ENCODE assay signal across 12 mouse cellular contexts in genomic region chr2:169100516-169100915, GRCm38 (mm10).
"Had no signal": no experiment of that assay in that cellular context is flagged by ENCODE, and none has a peak within 500 bp of the region (broad histone marks: within the 10 kb centered on the region; RNA-seq: fewer than 3 reads in every experiment).

No protein-coding gene starts in this region.

- DNase-seq: layer of hippocampus, adult 9-11 months; lung, adult 2 months; lung, postnatal 36 days; midbrain, embryonic 14.5 days; right cerebral cortex, adult 18-20 months; thymus, adult 18-20 months; thymus, postnatal 14 days had no signal

- H3K9me3 ChIP-seq: intestine, embryonic 15.5 days; liver, embryonic 15.5 days had no signal

- H3K27ac ChIP-seq: intestine, embryonic 15.5 days; kidney, postnatal 0 days; liver, embryonic 15.5 days; neural tube, embryonic 15.5 days had no signal

- H3K9ac ChIP-seq: intestine, embryonic 15.5 days; liver, embryonic 15.5 days; neural tube, embryonic 15.5 days had no signal

- H3K4me1 ChIP-seq: intestine, embryonic 15.5 days; liver, embryonic 15.5 days had no signal

- H3K4me3 ChIP-seq: intestine, embryonic 15.5 days; liver, embryonic 15.5 days; myocyte; neural tube, embryonic 15.5 days had no signal

- H3K36me3 ChIP-seq: intestine, embryonic 15.5 days; liver, embryonic 15.5 days; neural tube, embryonic 15.5 days had no signal

- H3K27me3 ChIP-seq: intestine, embryonic 15.5 days; liver, embryonic 15.5 days; neural tube, embryonic 15.5 days had no signal
